Mouse (Mus musculus): Measurements from ENCODE around the gene Sod3. TPM values are rescaled to one million over a fixed set of nuclear protein-coding genes. Genes with fewer than 3 reads are reported as not detected.

Gene Sod3
- total and polyA plus RNA-seq, 3 experiments: not detected

- no peak overlapping the region for H3K9ac ChIP-seq (ENCODE audit: control insufficient read depth, low read depth, low read length, poor library complexity, severe bottlenecking)
- TF ChIP-seq NELFE (IDR thresholded peaks at IDR 0.05; ENCODE audit: low read depth, low read length) (no peak), MYC (IDR thresholded peaks at IDR 0.05; ENCODE audit: low read depth, low read length) (no peak), MXI1 (IDR thresholded peaks at IDR 0.05; ENCODE audit: low read depth, low read length) (no peak), EP300 (IDR thresholded peaks at IDR 0.05; ENCODE audit: low read depth in 1 of 2, low read length in 2 of 2) (no peak), CHD2 (IDR thresholded peaks at IDR 0.05; ENCODE audit: low read length) (no peak)
- no peak for DNase-seq (ENCODE audit: low read depth, low spot score)
- H3K27me3 ChIP-seq (ENCODE audit: control insufficient read depth in 1 of 2, insufficient read depth in 2 of 2, low read length in 2 of 2): no peaks in the 10 kb centered on the region
- no peak overlapping the region for H3K27ac ChIP-seq (ENCODE audit: control insufficient read depth, low read depth, low read length)
- no peaks in the 10 kb centered on the region for H3K79me2 ChIP-seq (ENCODE audit: control insufficient read depth, insufficient read depth, low read length, poor library complexity)
- no peaks in the 10 kb centered on the region for H3K9me3 ChIP-seq (replicated peaks; ENCODE audit: insufficient read depth, low read length)
- H3K36me3 ChIP-seq (ENCODE audit: control insufficient read depth in 1 of 2, insufficient read depth in 2 of 2, low read length in 2 of 2): no peaks in the 10 kb centered on the region
- no peaks in the 10 kb centered on the region for H3K4me1 ChIP-seq (ENCODE audit: control insufficient read depth in 1 of 2, insufficient read depth in 2 of 2, low read length in 2 of 2)
- H3K4me3 ChIP-seq (ENCODE audit: control insufficient read depth in 1 of 2, insufficient read depth in 1 of 2, low read depth in 2 of 2, low read length in 2 of 2): no peak overlapping the region
Measured at GRCm38 (mm10) chr5:52362776-52363467, 669 bp upstream of the Sod3 start.

DNA sequence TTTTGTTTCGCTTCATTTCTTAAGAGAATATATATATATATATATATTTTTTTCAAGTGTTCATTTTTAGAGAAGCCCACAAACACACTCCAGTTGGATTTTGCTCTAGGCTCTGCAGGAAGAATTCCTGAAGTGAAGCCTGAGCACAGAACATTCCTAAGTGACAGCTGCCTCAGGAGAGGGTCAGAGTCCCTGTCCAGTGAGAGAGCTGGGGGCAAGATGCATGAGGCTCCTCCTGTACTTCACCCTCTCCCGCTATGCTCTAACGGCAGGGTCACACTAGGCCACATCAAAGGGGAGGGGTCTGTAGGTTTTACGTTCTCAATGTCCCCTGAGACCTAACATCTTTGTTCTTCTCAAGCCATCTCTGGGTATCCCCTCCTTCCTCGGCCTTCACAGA lies 930 bp downstream of the Sod3 start:
- Histone ChIP-seq H3K27me3 (ENCODE audit: control insufficient read depth in 1 of 2, insufficient read depth in 2 of 2, low read length in 2 of 2) (no peaks in the 10 kb centered on the region), H3K9me3 (replicated peaks; ENCODE audit: insufficient read depth, low read length) (no peaks in the 10 kb centered on the region), H3K9ac (ENCODE audit: control insufficient read depth, low read depth, low read length, poor library complexity, severe bottlenecking) (no peak overlapping the region), H3K79me2 (ENCODE audit: control insufficient read depth, insufficient read depth, low read length, poor library complexity) (no peaks in the 10 kb centered on the region), H3K4me1 (ENCODE audit: control insufficient read depth in 1 of 2, insufficient read depth in 2 of 2, low read length in 2 of 2) (no peaks in the 10 kb centered on the region), H3K27ac (ENCODE audit: control insufficient read depth, low read depth, low read length) (no peak overlapping the region), H3K36me3 (ENCODE audit: control insufficient read depth in 1 of 2, insufficient read depth in 2 of 2, low read length in 2 of 2) (no peaks in the 10 kb centered on the region), H3K4me3 (ENCODE audit: control insufficient read depth in 1 of 2, insufficient read depth in 1 of 2, low read depth in 2 of 2, low read length in 2 of 2) (no peak overlapping the region)
- DNase-seq (ENCODE audit: low read depth, low spot score): no peak
- no peak for TF ChIP-seq ZMIZ1 (IDR thresholded peaks at IDR 0.05; ENCODE audit: low read depth, low read length)
- TF ChIP-seq E2F4 (IDR thresholded peaks at IDR 0.05; ENCODE audit: borderline replicate concordance, low read depth, low read length): no peak
- TF ChIP-seq SMC3 (IDR thresholded peaks at IDR 0.05; ENCODE audit: low read depth, low read length): no peak
- TF ChIP-seq MEF2A (IDR thresholded peaks at IDR 0.05; ENCODE audit: extremely low read depth, insufficient replicate concordance, low read depth, low read length, poor library complexity, severe bottlenecking): no peak
- no peak for TF ChIP-seq KAT2A (conservative IDR thresholded peaks at IDR 0.05; ENCODE audit: low read depth, low read length)
- TF ChIP-seq MAFK (IDR thresholded peaks at IDR 0.05; ENCODE audit: borderline replicate concordance, low read depth, low read length): no peak

GRCm38 (mm10) chr5:52365930-52366329 lies 2.3 kb downstream of the Sod3 start:
- H3K9me3 ChIP-seq (replicated peaks; ENCODE audit: insufficient read depth, low read length): no peaks in the 10 kb centered on the region
- H3K27ac ChIP-seq (ENCODE audit: control insufficient read depth, low read depth, low read length): no peak overlapping the region

More at GRCm38 (mm10) chr5:52365930-52366329, 2.3 kb downstream of the Sod3 start:
- no peak for DNase-seq (ENCODE audit: low read depth, low spot score)
- Histone ChIP-seq H3K4me1 (ENCODE audit: control insufficient read depth in 1 of 2, insufficient read depth in 2 of 2, low read length in 2 of 2) (no peaks in the 10 kb centered on the region), H3K9ac (ENCODE audit: control insufficient read depth, low read depth, low read length, poor library complexity, severe bottlenecking) (no peak overlapping the region), H3K4me3 (ENCODE audit: control insufficient read depth in 1 of 2, insufficient read depth in 1 of 2, low read depth in 2 of 2, low read length in 2 of 2) (no peak overlapping the region), H3K27me3 (ENCODE audit: control insufficient read depth in 1 of 2, insufficient read depth in 2 of 2, low read length in 2 of 2) (no peaks in the 10 kb centered on the region), H3K36me3 (ENCODE audit: control insufficient read depth in 1 of 2, insufficient read depth in 2 of 2, low read length in 2 of 2) (no peaks in the 10 kb centered on the region), H3K79me2 (ENCODE audit: control insufficient read depth, insufficient read depth, low read length, poor library complexity) (no peaks in the 10 kb centered on the region)
- TF ChIP-seq E2F4 (IDR thresholded peaks at IDR 0.05; ENCODE audit: borderline replicate concordance, low read depth, low read length) (no peak), RCOR1 (IDR thresholded peaks at IDR 0.05; ENCODE audit: low read depth, low read length) (no peak), CHD1 (IDR thresholded peaks at IDR 0.05; ENCODE audit: low read depth, low read length) (no peak), SIN3A (IDR thresholded peaks at IDR 0.05; ENCODE audit: low read length) (no peak), CTCF (IDR thresholded peaks at IDR 0.05 in 2 of 3, conservative IDR thresholded peaks at IDR 0.05 in 1 of 3; ENCODE audit: control insufficient read depth in 1 of 3, insufficient read depth in 1 of 3, low read depth in 2 of 3, low read length in 3 of 3, poor library complexity in 1 of 3, severe bottlenecking in 1 of 3) (no peak), MYB (IDR thresholded peaks at IDR 0.05; ENCODE audit: low read depth, low read length) (no peak), MAZ (IDR thresholded peaks at IDR 0.05; ENCODE audit: low read depth, low read length) (no peak), TBP (IDR thresholded peaks at IDR 0.05; ENCODE audit: low read depth, low read length) (no peak), BHLHE40 (IDR thresholded peaks at IDR 0.05; ENCODE audit: borderline replicate concordance, low read depth, low read length) (no peak), JUND (IDR thresholded peaks at IDR 0.05; ENCODE audit: low read depth, low read length) (no peak), GABPA (IDR thresholded peaks at IDR 0.05; ENCODE audit: low read depth, low read length) (no peak), SMC3 (IDR thresholded peaks at IDR 0.05; ENCODE audit: low read depth, low read length) (no peak), POLR2AphosphoS2 (IDR thresholded peaks at IDR 0.05; ENCODE audit: low read length) (no peak), TCF12 (IDR thresholded peaks at IDR 0.05; ENCODE audit: low read depth, low read length) (no peak), POLR2A (IDR thresholded peaks at IDR 0.05; ENCODE audit: control insufficient read depth in 1 of 2, insufficient read depth in 1 of 2, low read depth in 1 of 2, low read length in 2 of 2, poor library complexity in 1 of 2) (no peak), ZKSCAN1 (IDR thresholded peaks at IDR 0.05; ENCODE audit: low read depth, low read length) (no peak)

Data from MEL (cell line).